Mouse (Mus musculus) ES-E14 (cell line): ENCODE data around the gene Sulf2.

Experiments used
- CHD2 ChIP-seq: IDR thresholded peaks from 2 replicates; pipeline ENCODE4 v1.6.1; 2014; ENCODE audit warnings: mild to moderate bottlenecking, low read depth, low read length, inconsistent platforms
- ZC3H11A ChIP-seq: IDR thresholded peaks from 2 replicates; pipeline ENCODE4 v1.6.1; 2012; ENCODE audit warnings: low read depth, mild to moderate bottlenecking, inconsistent platforms, low read length, borderline replicate concordance
- ZNF384 ChIP-seq: IDR thresholded peaks from 2 replicates; pipeline ENCODE4 v1.6.1; 2012; ENCODE audit warnings: low read depth, low read length, inconsistent platforms

DNA sequence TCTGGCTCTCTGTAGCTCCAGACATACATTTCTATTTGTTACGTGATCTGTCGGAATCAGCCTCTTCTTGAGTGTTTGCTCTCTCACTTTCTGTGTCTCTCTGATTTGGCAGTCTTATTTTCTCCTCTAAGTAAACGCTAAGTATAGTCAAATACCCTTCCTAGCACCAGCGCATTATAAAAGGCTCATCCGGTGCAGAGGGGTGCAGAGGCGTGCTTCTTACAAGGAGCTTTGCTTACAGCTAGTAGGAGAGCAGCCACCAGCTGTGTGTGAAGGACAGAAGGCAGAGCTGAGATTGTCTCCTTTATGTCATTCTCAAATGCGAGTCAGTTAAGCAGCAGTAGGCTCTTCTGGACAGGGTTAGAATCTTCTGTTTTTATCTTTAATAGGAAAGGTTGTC lies 103.5 kb downstream of the Sulf2 start:
- TF ChIP-seq ZNF384 = no peak
- TF ChIP-seq CHD2 = no peak
- no peak for TF ChIP-seq ZC3H11A
